Mouse (Mus musculus) layer of hippocampus, adult 8-10 months (tissue): ENCODE measurements around the gene Sh3rf3. TPM values are rescaled to one million over a fixed set of nuclear protein-coding genes. Genes with fewer than 3 reads are reported as not detected.

Experiments
- DNase-seq, 2 experiments: peaks; one replicate each; pipeline ENCODE4 v3.0.0; 2022; ENCODE audit warnings: low spot score in 2 of 2
- microRNA-seq, 2 experiments: library from miRNA; unstranded; fragments of <30 nt; microRNA quantifications; one replicate each; pipeline ENCODE4 v1.2.0; 2022
- total RNA-seq, 4 experiments: library from RNA; stranded (reverse); gene quantifications; 2 replicates each; pipeline ENCODE4 v1.2.4; 2022

Gene Sh3rf3
- total RNA-seq, 4 experiments from 2014 or later = 28.2 to 38.0 (median 32.1) TPM

DNA sequence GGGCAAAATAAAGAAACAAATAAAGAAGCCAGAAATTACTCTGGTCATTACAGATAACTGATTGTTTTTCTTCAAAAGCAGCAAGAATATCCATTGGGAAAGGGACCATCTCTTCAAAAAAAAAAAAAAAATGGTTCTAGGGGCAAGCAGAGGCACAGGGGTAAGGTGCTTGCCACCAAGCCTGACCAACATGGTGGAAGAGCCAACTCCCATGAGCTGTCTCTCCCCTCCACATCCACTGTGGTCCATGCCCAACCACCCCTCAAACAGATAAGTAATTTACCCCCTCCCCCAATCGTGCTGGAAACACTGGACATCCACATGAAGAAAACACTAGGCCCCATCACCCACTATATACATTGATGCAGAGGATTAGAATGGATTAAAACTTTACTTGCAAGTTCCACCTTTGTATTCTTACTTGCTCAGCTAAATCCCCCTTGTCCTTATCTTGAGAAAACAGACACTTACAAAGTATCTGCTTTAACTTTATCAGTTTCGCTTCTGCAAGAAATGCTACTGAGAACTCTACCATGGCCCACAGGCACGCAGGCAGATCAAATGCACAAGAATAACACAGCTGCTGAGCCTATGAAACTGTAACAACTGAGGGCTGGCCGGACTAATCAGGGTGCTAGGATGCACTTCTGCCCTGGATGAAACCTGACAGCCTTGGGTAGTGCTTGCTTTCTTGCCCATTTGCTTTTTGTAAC lies 349.2 kb downstream of the Sh3rf3 start:
- DNase-seq = no peak

DNA sequence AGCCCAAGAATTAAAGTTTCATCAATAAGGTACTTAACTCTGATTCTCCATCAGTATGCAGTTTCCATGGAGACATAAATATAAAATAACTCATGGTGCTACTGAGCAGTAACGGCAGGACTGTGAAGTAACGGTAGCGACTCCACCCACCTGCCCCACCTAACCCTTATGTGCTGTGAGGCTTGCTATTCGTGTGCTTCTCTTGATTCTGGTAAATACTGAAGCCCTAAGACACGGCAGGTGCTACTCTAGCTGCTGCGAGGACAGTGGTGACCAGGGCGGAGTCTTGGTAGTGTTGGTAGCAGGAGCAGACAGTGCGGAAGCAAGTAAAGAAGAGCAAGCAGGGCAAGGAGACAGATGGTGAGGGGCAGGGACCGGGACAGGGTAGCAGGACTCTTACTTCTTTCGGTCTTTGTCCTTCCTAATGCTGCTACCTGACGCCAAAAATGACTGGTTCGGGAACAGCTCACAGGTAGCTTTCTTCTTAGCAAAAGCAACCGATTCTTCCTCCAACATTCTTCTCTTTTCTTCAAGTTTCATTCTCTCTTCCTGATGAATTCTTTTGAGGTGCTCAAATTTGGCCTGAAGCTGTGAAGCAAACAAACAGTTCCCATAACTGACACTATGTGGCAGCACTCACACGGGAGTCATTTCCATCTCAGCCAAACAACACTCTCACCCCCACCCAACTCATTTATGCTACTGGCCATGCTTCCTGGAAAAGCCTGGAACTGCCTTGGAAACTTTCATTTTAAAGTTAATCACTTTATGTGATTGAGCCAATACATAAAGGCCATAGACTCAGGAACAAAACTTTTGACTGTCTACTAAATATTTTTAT lies 353.2 kb downstream of the Sh3rf3 start:
- DNase-seq = peak; percentile 25 to 57

DNA sequence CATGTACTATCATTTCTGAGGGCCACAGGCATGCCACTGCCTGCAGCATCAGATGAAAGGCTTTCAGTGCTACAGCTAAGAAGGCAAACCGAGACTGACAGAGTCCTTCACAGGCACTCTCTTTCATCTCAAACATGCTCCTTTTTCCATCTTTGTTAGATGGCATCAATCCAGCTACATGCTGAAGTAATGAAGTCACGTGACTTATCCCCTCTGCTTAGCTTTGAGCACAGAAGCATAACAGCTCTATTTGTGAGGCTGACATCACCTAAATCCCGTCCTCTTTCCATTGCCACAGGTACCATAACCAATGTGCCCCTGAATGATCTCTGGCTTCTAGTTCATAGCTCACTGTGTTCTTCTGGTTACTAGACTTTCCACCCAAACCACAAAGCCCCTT lies 357.9 kb downstream of the Sh3rf3 start:
- no peak for DNase-seq

DNA sequence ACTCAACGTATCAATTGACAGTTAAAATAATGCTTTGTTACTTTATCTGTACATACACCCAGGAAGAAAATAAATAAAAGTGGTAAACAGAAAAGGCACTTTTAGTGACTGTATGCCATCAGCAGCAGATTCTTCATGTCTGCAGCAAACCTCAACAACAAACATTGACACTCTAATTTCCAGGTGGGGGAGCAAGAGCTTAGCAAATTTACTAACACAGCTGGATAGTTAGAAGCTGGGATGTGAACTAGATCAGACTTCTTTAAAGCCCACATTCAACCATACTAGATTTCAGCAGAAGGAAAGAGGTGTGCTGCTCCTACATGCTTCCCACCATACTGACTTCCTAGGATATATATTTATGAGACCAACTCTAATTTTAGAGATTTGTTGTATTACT lies 359.4 kb downstream of the Sh3rf3 start:
- no peak for DNase-seq

DNA sequence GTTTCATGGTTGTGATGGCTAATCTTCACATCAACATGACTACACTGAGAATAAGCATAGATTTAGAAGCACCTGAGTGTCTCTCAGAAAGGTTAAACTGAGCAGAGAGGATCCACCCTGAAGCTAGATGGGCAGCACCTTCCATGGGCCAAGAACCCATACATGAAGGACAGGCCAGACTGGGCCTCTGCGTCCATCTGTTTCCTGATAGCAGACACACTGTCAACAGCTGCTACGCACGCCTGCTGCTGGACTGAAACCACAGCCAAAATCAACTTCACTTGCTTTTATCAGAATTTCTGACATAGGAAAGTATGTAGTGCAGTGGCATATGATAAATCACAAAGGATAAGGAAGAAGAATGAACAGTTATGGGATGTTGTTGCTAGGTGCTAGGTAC lies 366.5 kb downstream of the Sh3rf3 start:
- DNase-seq = no peak

DNA sequence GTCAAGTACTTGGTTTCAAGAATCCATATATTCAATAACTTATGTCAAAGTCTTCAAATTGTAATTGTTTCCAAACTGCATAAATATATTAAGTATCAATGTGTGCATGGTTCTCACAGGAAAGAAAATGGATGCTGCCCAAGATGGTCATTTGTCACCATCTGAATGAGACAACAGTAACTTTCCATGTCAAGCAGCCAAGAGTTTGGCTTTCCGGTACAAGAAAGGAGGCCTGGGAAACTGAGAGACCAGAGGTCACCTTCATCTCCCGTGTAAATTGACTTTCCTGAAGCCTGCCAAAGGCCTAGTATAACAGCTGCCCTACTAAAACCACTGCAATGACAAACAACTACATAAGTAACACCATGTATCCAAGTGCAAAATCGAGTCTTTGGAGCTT lies 369.1 kb downstream of the Sh3rf3 start:
- no peak for DNase-seq

Small RNA genes lying within 50 kb of the gene (microRNA-seq; reads per million reads assigned to microRNA genes)
- 0 reads per million in 2 experiments for gene Gm27672

Other genes starting within 250 kb of the Sh3rf3 start
- under 1 TPM in 3 of 4 experiments, not detected in 1; 0.12 to 0.35 (median 0.16) TPM for gene Edar, start 137.7 kb upstream of the Sh3rf3 start, total RNA-seq
- gene Gm17542, start 95.1 kb upstream of the Sh3rf3 start, total RNA-seq = not detected